Mouse (Mus musculus): ENCODE data around the gene Scarf1. TPM values are rescaled to one million over a fixed set of nuclear protein-coding genes. Genes with fewer than 3 reads are reported as not detected.

Scarf1 gene
- polyA plus RNA-seq, 2 experiments, result 6.0 to 8.5 TPM

- no peaks in the 10 kb centered on the region for H3K9me3 ChIP-seq (ENCODE audit: control insufficient read depth, low read length)
- WGBS, result 72% methylated on average over 12 of the region's 14 CpGs
- TF ChIP-seq POLR2A (IDR thresholded peaks at IDR 0.05; ENCODE audit: borderline replicate concordance, extremely low read depth, insufficient read depth, insufficient read length), result no peak
- H3K4me2 ChIP-seq (replicated peaks; ENCODE audit: low read depth, low read length, severe bottlenecking), result no peak overlapping the region
- H3K4me3 ChIP-seq (replicated peaks; ENCODE audit: low read length), result no peak overlapping the region
- H3K4me1 ChIP-seq (ENCODE audit: control insufficient read depth, insufficient read depth, low read length), result no peaks in the 10 kb centered on the region
- no peaks in the 10 kb centered on the region for H3K36me3 ChIP-seq (ENCODE audit: control insufficient read depth, insufficient read depth, low read length)
- DNase-seq (ENCODE audit: low spot score) (no peak), ATAC-seq (ENCODE audit: low FRiP score, low read depth) (no peak)
- no peak overlapping the region for H3K27ac ChIP-seq (replicated peaks; ENCODE audit: low read depth, low read length)
- H3K27me3 ChIP-seq (ENCODE audit: control insufficient read depth, insufficient read depth, low read length), result no peaks in the 10 kb centered on the region
- no peak overlapping the region for H3K9ac ChIP-seq (ENCODE audit: low read depth, low read length, severe bottlenecking)
These were observed 58.0 kb downstream of the Scarf1 start for GRCm38 (mm10) chr11:75571126-75571990.

DNA sequence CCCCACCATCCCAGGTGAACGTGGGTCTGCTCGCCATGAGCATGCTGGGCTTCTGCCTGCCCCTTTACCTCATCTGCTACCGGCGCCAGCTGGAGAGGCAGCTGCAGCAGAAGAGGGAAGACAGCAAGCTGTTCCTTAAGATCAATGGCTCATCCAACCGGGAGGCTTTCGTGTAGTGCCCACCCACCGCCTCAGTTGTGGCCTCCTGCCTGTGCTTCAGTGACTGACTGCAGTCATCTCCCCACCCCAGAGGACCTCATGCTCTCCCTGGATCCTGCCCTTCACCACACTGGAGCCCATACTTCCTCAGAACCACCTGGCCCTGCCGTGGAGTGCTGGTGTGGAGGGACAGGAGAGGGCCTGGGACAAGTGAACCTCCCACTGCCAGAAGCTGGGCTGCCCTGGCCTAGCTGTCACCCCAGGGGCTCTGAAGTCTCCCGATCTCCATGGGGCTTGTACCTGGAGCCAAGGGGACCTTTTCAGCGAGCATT is 59.0 kb downstream of the Scarf1 start:
- H3K4me3 ChIP-seq (replicated peaks; ENCODE audit: low read length), result no peak overlapping the region
- DNase-seq (ENCODE audit: low spot score), result no peak

DNA sequence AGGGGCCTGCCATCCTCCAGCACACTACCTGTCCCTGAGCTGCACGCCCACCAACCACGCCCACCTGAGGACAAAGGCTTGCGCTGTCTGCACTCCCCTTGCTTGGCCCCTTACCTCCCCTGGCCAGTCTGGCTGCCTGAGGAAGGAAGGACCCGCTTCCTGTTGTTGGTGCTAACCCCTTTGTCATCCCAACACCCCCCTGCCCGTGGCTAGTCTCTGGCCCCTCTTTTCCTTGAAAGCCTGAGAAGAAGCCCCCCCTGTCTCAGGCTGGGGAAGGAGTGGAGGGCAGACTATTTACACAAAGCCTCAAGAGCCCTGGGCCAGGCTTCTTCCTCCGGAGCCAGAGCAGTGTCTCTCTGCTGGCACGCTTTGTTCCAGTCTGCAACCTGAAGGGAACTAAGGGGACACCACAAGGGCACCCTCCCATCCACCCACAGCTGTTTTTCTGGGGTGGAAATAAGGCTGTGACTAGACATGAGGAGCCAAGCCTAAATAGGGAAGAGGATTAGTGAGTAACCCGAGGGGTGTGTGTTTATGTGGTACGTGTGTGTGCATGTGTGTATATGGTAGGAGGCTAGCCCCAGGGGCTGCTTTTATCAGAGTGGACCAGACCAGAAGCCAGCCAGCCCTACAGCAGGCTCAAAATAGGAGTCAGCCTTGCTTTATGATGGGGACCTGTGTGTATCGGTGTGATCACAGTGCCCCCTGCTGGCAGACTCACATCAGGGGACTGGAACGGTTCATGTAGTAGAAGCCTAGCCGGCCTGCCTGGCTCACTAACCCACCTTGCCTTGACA is 59.7 kb downstream of the Scarf1 start:
- 5% methylated on average over 12 of the region's 12 CpGs for WGBS
- DNase-seq (ENCODE audit: low spot score), result peak; percentile 95
- H3K36me3 ChIP-seq (ENCODE audit: control insufficient read depth, insufficient read depth, low read length), result no peaks in the 10 kb centered on the region
- H3K27ac ChIP-seq (replicated peaks; ENCODE audit: low read depth, low read length), result no peak overlapping the region; the same call in 1 of the 2 replicates
- TF ChIP-seq POLR2A (IDR thresholded peaks at IDR 0.05; ENCODE audit: borderline replicate concordance, extremely low read depth, insufficient read depth, insufficient read length), result 0 out of 2 replicates have a peak, but pooled peaks have one; percentile 34
- peak; percentile 92 for ATAC-seq (ENCODE audit: low FRiP score, low read depth)
- H3K4me1 ChIP-seq (ENCODE audit: control insufficient read depth, insufficient read depth, low read length), result no peaks in the 10 kb centered on the region
- no peak overlapping the region for H3K4me3 ChIP-seq (replicated peaks; ENCODE audit: low read length)
- H3K9me3 ChIP-seq (ENCODE audit: control insufficient read depth, low read length), result no peaks in the 10 kb centered on the region
- H3K27me3 ChIP-seq (ENCODE audit: control insufficient read depth, insufficient read depth, low read length), result no peaks in the 10 kb centered on the region
- H3K4me2 ChIP-seq (replicated peaks; ENCODE audit: low read depth, low read length, severe bottlenecking), result no peak overlapping the region; the same call in 1 of the 2 replicates
- peak overlapping the region; percentile 5; the same call in 1 of the 2 replicates for H3K9ac ChIP-seq (ENCODE audit: low read depth, low read length, severe bottlenecking)

More for the DNA sequence above, 59.0 kb downstream of the Scarf1 start:
- Histone ChIP-seq H3K27me3 (ENCODE audit: control insufficient read depth, insufficient read depth, low read length) (no peaks in the 10 kb centered on the region), H3K9me3 (ENCODE audit: control insufficient read depth, low read length) (no peaks in the 10 kb centered on the region), H3K36me3 (ENCODE audit: control insufficient read depth, insufficient read depth, low read length) (no peaks in the 10 kb centered on the region), H3K4me1 (ENCODE audit: control insufficient read depth, insufficient read depth, low read length) (no peaks in the 10 kb centered on the region), H3K4me2 (replicated peaks; ENCODE audit: low read depth, low read length, severe bottlenecking) (no peak overlapping the region; the same call in 1 of the 2 replicates), H3K27ac (replicated peaks; ENCODE audit: low read depth, low read length) (no peak overlapping the region), H3K9ac (ENCODE audit: low read depth, low read length, severe bottlenecking) (no peak overlapping the region)
- no peak for TF ChIP-seq POLR2A (IDR thresholded peaks at IDR 0.05; ENCODE audit: borderline replicate concordance, extremely low read depth, insufficient read depth, insufficient read length)
- 13% methylated on average over 10 of the region's 10 CpGs for WGBS
- ATAC-seq (ENCODE audit: low FRiP score, low read depth), result no peak; the same call in 1 of the 2 replicates

DNA sequence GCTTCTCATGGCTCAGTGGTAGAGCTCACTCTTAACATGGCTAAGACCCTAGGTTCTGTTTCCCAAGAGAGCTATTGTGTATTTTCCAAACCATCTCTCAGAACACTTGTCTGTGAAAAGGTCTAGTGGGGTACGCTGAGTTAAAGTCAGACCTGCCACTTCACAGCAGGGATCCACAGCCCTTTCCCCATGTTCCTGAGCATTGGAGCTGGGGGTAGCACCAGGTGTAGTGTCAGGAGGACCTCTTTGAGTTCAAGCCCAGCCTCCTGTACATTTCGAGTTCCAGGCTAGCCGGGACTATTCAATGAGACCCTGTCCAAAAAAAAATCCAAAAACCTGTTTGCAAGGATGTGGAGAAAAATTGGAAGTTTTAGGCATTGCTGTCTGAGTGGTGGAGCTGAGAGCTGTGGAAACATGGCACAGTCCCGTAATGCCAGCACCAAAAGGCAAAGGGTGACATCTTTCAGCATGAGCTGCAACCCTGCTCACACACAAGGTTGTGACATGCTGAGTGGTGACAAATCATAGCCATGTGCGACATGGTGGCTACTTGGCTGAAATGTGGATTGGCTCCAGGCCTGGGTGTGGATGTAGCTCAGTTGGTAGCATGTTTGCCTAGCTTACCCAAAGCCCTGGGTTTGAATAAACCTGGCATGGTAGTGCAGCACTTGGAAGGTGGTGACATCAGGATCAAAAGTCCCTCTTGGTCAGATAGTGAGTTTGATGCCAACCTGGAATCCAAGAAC is 61.2 kb downstream of the Scarf1 start:
- Histone ChIP-seq H3K9ac (ENCODE audit: low read depth, low read length, severe bottlenecking) (no peak overlapping the region), H3K27ac (replicated peaks; ENCODE audit: low read depth, low read length) (no peak overlapping the region), H3K4me3 (replicated peaks; ENCODE audit: low read length) (no peak overlapping the region), H3K9me3 (ENCODE audit: control insufficient read depth, low read length) (no peaks in the 10 kb centered on the region), H3K4me1 (ENCODE audit: control insufficient read depth, insufficient read depth, low read length) (no peaks in the 10 kb centered on the region), H3K4me2 (replicated peaks; ENCODE audit: low read depth, low read length, severe bottlenecking) (no peak overlapping the region), H3K27me3 (ENCODE audit: control insufficient read depth, insufficient read depth, low read length) (no peaks in the 10 kb centered on the region), H3K36me3 (ENCODE audit: control insufficient read depth, insufficient read depth, low read length) (no peaks in the 10 kb centered on the region)
- no peak for DNase-seq (ENCODE audit: low spot score)
- TF ChIP-seq POLR2A (IDR thresholded peaks at IDR 0.05; ENCODE audit: borderline replicate concordance, extremely low read depth, insufficient read depth, insufficient read length), result no peak
- no peak for ATAC-seq (ENCODE audit: low FRiP score, low read depth)
- WGBS, result 79% methylated on average over 5 of the region's 5 CpGs

Measured in limb, embryonic 14.5 days (tissue).